In the genomic region with DNA sequence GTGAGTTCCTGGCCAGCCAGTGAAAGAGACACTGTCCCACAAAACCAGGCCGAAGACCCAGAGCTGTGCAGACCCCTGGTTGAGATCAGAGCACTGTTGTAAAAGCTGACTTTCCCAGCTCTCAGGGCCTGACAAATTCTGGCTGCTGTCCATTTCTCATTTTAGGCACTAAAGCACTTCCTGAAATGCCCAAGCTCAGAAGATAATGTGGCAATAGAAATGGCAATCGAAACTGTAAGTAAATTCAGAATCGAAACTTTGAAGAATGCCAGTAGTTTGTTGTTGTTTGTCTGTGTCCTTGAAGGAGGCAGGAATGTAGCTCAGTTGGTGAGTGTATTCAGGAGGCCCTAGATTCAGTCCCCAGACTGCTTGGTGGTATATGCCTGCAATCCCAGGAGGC, we compare ENCODE assay signal across 22 mouse cellular contexts. TPM values are rescaled to one million over a fixed set of nuclear protein-coding genes. Genes with fewer than 3 reads are reported as not detected.
DNase-seq lines count a peak whose midpoint lies in the region; ATAC-seq lines count a peak whose summit lies in the region.
"Had no signal": no experiment of that assay in that cellular context is flagged by ENCODE, and none has a peak within 500 bp of the region (broad histone marks: within the 10 kb centered on the region; RNA-seq: fewer than 3 reads in every experiment).

No protein-coding gene starts in this region.

- no peaks in the 10 kb centered on the region for H3K4me1 ChIP-seq in kidney, embryonic 14.5 days (ENCODE audit: control insufficient read depth, insufficient read depth, low read length)
- H3K4me1 ChIP-seq in forebrain, embryonic 15.5 days = no peaks in the 10 kb centered on the region
- H3K4me1 ChIP-seq: embryonic facial prominence, embryonic 10.5 days had no signal

- no peak overlapping the region for H3K9ac ChIP-seq in kidney, embryonic 14.5 days (ENCODE audit: low read depth, low read length)
- no peak overlapping the region for H3K9ac ChIP-seq in forebrain, embryonic 15.5 days (replicated peaks)
- H3K9ac ChIP-seq: heart, embryonic 13.5 days; liver, embryonic 14.5 days had no signal

- 83% methylated on average over 3 of the region's 3 CpGs for WGBS in kidney, embryonic 14.5 days
- 91% methylated on average over 3 of the region's 3 CpGs for WGBS in forebrain, embryonic 15.5 days

- DNase-seq in kidney, adult 9 months = peak; percentile 17
- DNase-seq in lung, postnatal 10 days = peak; percentile 20
- DNase-seq in splenic B cell, adult 2 months (ENCODE audit: low read depth, low spot score) = peak; percentile 20
- no peak for DNase-seq in frontal cortex, adult 2 months (ENCODE audit: extremely low spot score in 1 of 2, low spot score in 1 of 2)
- DNase-seq: cerebellum, adult 11 months; cerebellum, postnatal 36 days; heart, adult 11 months; heart, postnatal 36 days; midbrain, embryonic 14.5 days; spleen, adult 18-20 months; thymus, postnatal 36 days had no signal

- H3K9me3 ChIP-seq in kidney, embryonic 14.5 days (ENCODE audit: control insufficient read depth, low read length) = no peaks in the 10 kb centered on the region
- no peaks in the 10 kb centered on the region for H3K9me3 ChIP-seq in forebrain, embryonic 15.5 days
- H3K9me3 ChIP-seq: embryonic facial prominence, embryonic 10.5 days; heart, embryonic 13.5 days had no signal

- no peak for ATAC-seq in kidney, embryonic 14.5 days (ENCODE audit: low FRiP score, low TSS enrichment)
- ATAC-seq in common myeloid progenitor, adult 5-6 weeks (replicated peaks; ENCODE audit: low read depth, poor library complexity, severe bottlenecking) = peak; percentile 62
- no peak for ATAC-seq in forebrain, embryonic 15.5 days (replicated peaks)
- ATAC-seq: activated CD4-positive, CD25-positive, alpha-beta regulatory T cell, adult 4 months; forebrain, embryonic 14.5 days; inflammation-experienced regulatory T-cells, adult 6 months; Patski had no signal

- peaks cover 12% of the 10 kb centered on the region; the same call in 1 of the 2 replicates for H3K36me3 ChIP-seq in kidney, embryonic 14.5 days (ENCODE audit: control insufficient read depth, insufficient read depth, low read length)
- no peaks in the 10 kb centered on the region for H3K36me3 ChIP-seq in splenic B cell, adult 2 months (ENCODE audit: control insufficient read depth, insufficient read depth, low read length, poor library complexity, severe bottlenecking)
- peaks cover 6% of the 10 kb centered on the region; the same call in 1 of the 2 replicates for H3K36me3 ChIP-seq in forebrain, embryonic 15.5 days

- H3K4me2 ChIP-seq in kidney, embryonic 14.5 days (replicated peaks; ENCODE audit: low read depth, low read length) = no peak overlapping the region
- no peak overlapping the region for H3K4me2 ChIP-seq in forebrain, embryonic 15.5 days (replicated peaks)
- H3K4me2 ChIP-seq: heart, embryonic 13.5 days had no signal

- no peaks in the 10 kb centered on the region for H3K27me3 ChIP-seq in kidney, embryonic 14.5 days (ENCODE audit: control insufficient read depth, insufficient read depth, low read length)
- H3K27me3 ChIP-seq in splenic B cell, adult 2 months (ENCODE audit: control insufficient read depth, insufficient read depth, low read length, poor library complexity, severe bottlenecking) = no peaks in the 10 kb centered on the region
- no peaks in the 10 kb centered on the region for H3K27me3 ChIP-seq in forebrain, embryonic 15.5 days
- H3K27me3 ChIP-seq: heart, embryonic 13.5 days; Patski had no signal

- H3K4me3 ChIP-seq in kidney, embryonic 14.5 days (ENCODE audit: low read length) = no peak overlapping the region
- H3K4me3 ChIP-seq in forebrain, embryonic 15.5 days = no peak overlapping the region
- H3K4me3 ChIP-seq: embryonic facial prominence, embryonic 10.5 days; heart, embryonic 13.5 days; layer of hippocampus, adult 2 months had no signal

- no peak overlapping the region for H3K27ac ChIP-seq in kidney, embryonic 14.5 days (ENCODE audit: low read depth, low read length)
- H3K27ac ChIP-seq in forebrain, embryonic 15.5 days (replicated peaks) = no peak overlapping the region
- H3K27ac ChIP-seq: embryonic facial prominence, embryonic 10.5 days; heart, embryonic 13.5 days; layer of hippocampus, adult 2 months; liver, embryonic 14.5 days had no signal

RNA-seq across cellular contexts. Expression of gene Wdr19, which starts 47.8 kb away (rescaled TPM):
- polyA plus RNA-seq in kidney, embryonic 14.5 days (2014; fragmentation: Nextera tagmentation; extraction: Ambion mirVana) = 8.7 and 15.8 TPM in 2 replicates
- total RNA-seq in common myeloid progenitor, adult 5-6 weeks (2017) = 4.3 and 4.7 TPM in 2 replicates
- 10.4 and 12.0 TPM in 2 replicates for polyA plus RNA-seq in forebrain, embryonic 15.5 days (2015; fragmentation: Nextera tagmentation; extraction: Ambion mirVana)
- polyA plus RNA-seq in frontal cortex, adult 2 months (2012; rRNA removed) = 17.5 and 20.7 TPM in 2 replicates

Comparison
In these comparisons a context has a peak if more than half of its experiments do, and no peak if none do; other contexts are left out.
1. DNase-seq: peak in kidney, adult 9 months (single experiment), lung, postnatal 10 days (single experiment) and splenic B cell, adult 2 months (single experiment); none in frontal cortex, adult 2 months (0 of 2).